Mouse (Mus musculus): ENCODE data around the gene Sycp2l. TPM values are rescaled to one million over a fixed set of nuclear protein-coding genes. Genes with fewer than 3 reads are reported as not detected.

Sycp2l gene
- not detected in 2 replicates for total RNA-seq (2015)
- total RNA-seq (2017) = not detected in 2 replicates

GRCm38 (mm10) chr13:41113940-41114339 lies at the start of gene Sycp2l:
Sycp2l (plus strand) TSS chr13:41114307.
- ATAC-seq (ENCODE audit: poor library complexity, severe bottlenecking) = no peak

- ATAC-seq (ENCODE audit: poor library complexity, severe bottlenecking) = no peak
These were observed 46.5 kb upstream of the Sycp2l start for GRCm38 (mm10) chr13:41067618-41068017.

GRCm38 (mm10) chr13:41071617-41072016 lies 42.5 kb upstream of the Sycp2l start:
- ATAC-seq (ENCODE audit: poor library complexity, severe bottlenecking) = no peak

GRCm38 (mm10) chr13:41073819-41074218 lies 40.3 kb upstream of the Sycp2l start:
- peak; percentile 73 for ATAC-seq (ENCODE audit: poor library complexity, severe bottlenecking)

GRCm38 (mm10) chr13:41077921-41078320 lies 36.2 kb upstream of the Sycp2l start:
- no peak for ATAC-seq (ENCODE audit: poor library complexity, severe bottlenecking)

- ATAC-seq (ENCODE audit: poor library complexity, severe bottlenecking) = no peak
These were observed 35.3 kb upstream of the Sycp2l start for GRCm38 (mm10) chr13:41078690-41079420.

- peak; percentile 74 for ATAC-seq (ENCODE audit: poor library complexity, severe bottlenecking)
These were observed 34.7 kb upstream of the Sycp2l start, which contains the start of gene Mak for GRCm38 (mm10) chr13:41079421-41079780. Mak (minus strand) TSS chr13:41079706.

- no peak for ATAC-seq (ENCODE audit: poor library complexity, severe bottlenecking)
These were observed 34.2 kb upstream of the Sycp2l start for GRCm38 (mm10) chr13:41079859-41080258.

- no peak for ATAC-seq (ENCODE audit: poor library complexity, severe bottlenecking)
These were observed 33.4 kb upstream of the Sycp2l start for GRCm38 (mm10) chr13:41080700-41081099.

- ATAC-seq (ENCODE audit: poor library complexity, severe bottlenecking) = peak; percentile 69
These were observed 29.6 kb upstream of the Sycp2l start for GRCm38 (mm10) chr13:41084521-41084920.

- 0 out of 2 replicates have a peak, but pooled peaks have one; percentile 24 for ATAC-seq (ENCODE audit: poor library complexity, severe bottlenecking)
These were observed 29.0 kb upstream of the Sycp2l start for GRCm38 (mm10) chr13:41085140-41085539.

GRCm38 (mm10) chr13:41088746-41089145 lies 25.4 kb upstream of the Sycp2l start:
- no peak for ATAC-seq (ENCODE audit: poor library complexity, severe bottlenecking)

- ATAC-seq (ENCODE audit: poor library complexity, severe bottlenecking) = no peak
These were observed 22.8 kb upstream of the Sycp2l start for GRCm38 (mm10) chr13:41091271-41091670.

- no peak for ATAC-seq (ENCODE audit: poor library complexity, severe bottlenecking)
These were observed 19.9 kb upstream of the Sycp2l start for GRCm38 (mm10) chr13:41094160-41094559.

GRCm38 (mm10) chr13:41097324-41098058 lies 16.6 kb upstream of the Sycp2l start:
- ATAC-seq (ENCODE audit: poor library complexity, severe bottlenecking) = peak; percentile 90

- peak; percentile 31; the same call in 1 of the 2 replicates for ATAC-seq (ENCODE audit: poor library complexity, severe bottlenecking)
These were observed 15.8 kb upstream of the Sycp2l start for GRCm38 (mm10) chr13:41098325-41098724.

- ATAC-seq (ENCODE audit: poor library complexity, severe bottlenecking) = no peak
These were observed 14.1 kb upstream of the Sycp2l start for GRCm38 (mm10) chr13:41100031-41100430.

GRCm38 (mm10) chr13:41103841-41104525 lies 10.1 kb upstream of the Sycp2l start:
- ATAC-seq (ENCODE audit: poor library complexity, severe bottlenecking) = peak; percentile 54

GRCm38 (mm10) chr13:41105541-41105940 lies 8.6 kb upstream of the Sycp2l start:
- ATAC-seq (ENCODE audit: poor library complexity, severe bottlenecking) = no peak

- ATAC-seq (ENCODE audit: poor library complexity, severe bottlenecking) = no peak
These were observed 3.2 kb upstream of the Sycp2l start, which contains the start of gene Gcm2 for GRCm38 (mm10) chr13:41110935-41111334. Gcm2 (minus strand) TSS chr13:41111035.
